Mouse (Mus musculus) kidney, embryonic 14.5 days (tissue): ENCODE measurements around the gene Asic2. TPM values are rescaled to one million over a fixed set of nuclear protein-coding genes. Genes with fewer than 3 reads are reported as not detected.
A peak's percentile ranks its signal among the peaks of the same experiment; 100 is the strongest.

ENCODE experiments used
- ATAC-seq: fragments of 200-750 bp; cut with Nextera tagmentation; 2 replicates; pipeline ENCODE4 v1.8.0; 2017; ENCODE audit warnings: moderate number of reproducible peaks, mild to moderate bottlenecking, moderate TSS enrichment, moderate library complexity; ENCODE audit not compliant: low FRiP score, low TSS enrichment
- H3K27ac ChIP-seq: fragments of 300-500 bp; sonication (generic); 2 replicates; pipeline ENCODE4 v1.5.1; 2014; ENCODE audit warnings: low read depth, mild to moderate bottlenecking, low read length, moderate library complexity, mixed read lengths
- H3K27me3 ChIP-seq: fragments of 300-500 bp; sonication (generic); 2 replicates; pipeline ENCODE4 v1.6.1; 2014; ENCODE audit warnings: mild to moderate bottlenecking, low read length; ENCODE audit not compliant: control insufficient read depth, insufficient read depth
- H3K36me3 ChIP-seq: fragments of 300-500 bp; sonication (generic); 2 replicates; pipeline ENCODE4 v1.6.1; 2014; ENCODE audit warnings: low read length, mixed read lengths; ENCODE audit not compliant: control insufficient read depth, insufficient read depth
- H3K4me1 ChIP-seq: fragments of 300-500 bp; sonication (generic); 2 replicates; pipeline ENCODE4 v1.6.1; 2014; ENCODE audit warnings: low read length, mixed read lengths; ENCODE audit not compliant: control insufficient read depth, insufficient read depth
- H3K4me2 ChIP-seq: fragments of 300-500 bp; sonication (generic); replicated peaks from 2 replicates; pipeline ENCODE4 v1.6.1; 2014; ENCODE audit warnings: low read depth, mild to moderate bottlenecking, low read length
- H3K4me3 ChIP-seq: fragments of 300-500 bp; sonication (generic); 2 replicates; pipeline ENCODE4 v1.5.1; 2014; ENCODE audit warnings: mild to moderate bottlenecking, low read length
- H3K9ac ChIP-seq: fragments of 300-500 bp; sonication (generic); 2 replicates; pipeline ENCODE4 v1.6.1; 2014; ENCODE audit warnings: low read depth, mild to moderate bottlenecking, low read length, moderate library complexity
- H3K9me3 ChIP-seq: fragments of 300-500 bp; sonication (generic); 2 replicates; pipeline ENCODE4 v1.6.1; 2016; ENCODE audit warnings: low read length; ENCODE audit not compliant: control insufficient read depth
- WGBS: fragments of 180-500 bp; shearing (Covaris S2); extraction: QIAGEN DNeasy Blood & Tissue Kit; methylation state at CpG from one replicate; pipeline ENCODE4 v1.1.7; 2014; 5-methylcytosine and 5-hydroxymethylcytosine counted together
- polyA plus RNA-seq: library from polyadenylated mRNA; unstranded; fragments of >200 nt; fragmentation: Nextera tagmentation; extraction: Ambion mirVana; gene quantifications from 2 replicates; pipeline ENCODE4 v1.2.1, GENCODE M21; 2014

The Asic2 gene
- polyA plus RNA-seq, 1 experiment from 2014 or later = 3.4 TPM

DNA sequence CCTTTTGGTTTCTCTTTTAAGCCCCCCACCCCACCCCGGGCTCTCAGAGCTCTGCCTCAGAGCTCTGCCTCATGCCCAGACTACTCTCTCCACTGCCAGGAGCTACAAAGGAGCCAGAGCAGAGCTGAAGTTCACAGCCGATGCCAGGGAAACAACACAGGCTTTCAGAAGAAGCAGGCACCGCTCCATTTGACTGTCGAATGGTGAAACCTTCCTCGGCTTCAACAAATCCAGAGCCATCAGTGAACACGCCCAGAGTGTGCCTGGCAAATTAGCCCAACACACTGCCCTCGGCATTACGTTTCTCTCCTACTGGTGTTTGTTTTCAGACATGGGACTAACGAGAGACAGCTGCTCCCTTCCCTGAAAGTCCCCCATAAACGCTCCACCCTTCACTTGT is 819.8 kb downstream of the Asic2 start:
- Histone ChIP-seq H3K4me3 (no peak overlapping the region), H3K27ac (no peak overlapping the region), H3K9ac (no peak overlapping the region), H3K4me2 (no peak overlapping the region), H3K27me3 (peaks cover 11% of the 10 kb centered on the region), H3K36me3 (no peaks in the 10 kb centered on the region), H3K4me1 (0 out of 2 replicates have a peak, but pooled peaks cover 3% of the 10 kb centered on the region), H3K9me3 (no peaks in the 10 kb centered on the region)
- WGBS = 33% methylated on average over 10 of the region's 10 CpGs
- ATAC-seq = no peak

GRCm38 (mm10) chr11:81146574-81147157 is 821.6 kb downstream of the Asic2 start:
- no peaks in the 10 kb centered on the region for H3K36me3 ChIP-seq
- WGBS = 73% methylated on average over 9 of the region's 9 CpGs
- no peak overlapping the region for H3K4me2 ChIP-seq
- no peaks in the 10 kb centered on the region for H3K4me1 ChIP-seq
- H3K9me3 ChIP-seq = no peaks in the 10 kb centered on the region
- no peak overlapping the region for H3K27ac ChIP-seq
- H3K9ac ChIP-seq = no peak overlapping the region
- H3K27me3 ChIP-seq = peaks cover under 1% of the 10 kb centered on the region; the same call in 1 of the 2 replicates
- ATAC-seq = no peak
- no peak overlapping the region for H3K4me3 ChIP-seq

DNA sequence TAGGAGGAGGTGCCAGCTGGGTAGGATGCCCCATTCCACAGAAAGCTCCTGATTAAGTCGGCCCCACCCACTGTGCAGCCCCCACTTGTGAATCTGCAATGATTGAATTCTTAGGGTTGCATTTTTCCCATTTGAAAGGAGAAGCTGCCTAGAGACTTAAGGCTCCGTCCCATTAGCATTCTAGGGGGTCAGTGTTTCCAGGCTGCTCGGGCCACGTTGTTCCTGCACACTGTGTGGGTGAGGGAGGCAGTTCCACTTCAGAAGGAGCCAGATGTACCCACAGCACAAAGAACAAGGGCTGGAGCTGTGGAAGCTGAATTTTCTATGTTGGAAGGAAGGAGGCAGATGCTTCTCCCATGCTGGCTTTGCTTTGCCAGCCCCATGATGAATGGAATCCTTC is 833.1 kb downstream of the Asic2 start:
- no peak for ATAC-seq
- H3K4me2 ChIP-seq = no peak overlapping the region
- H3K4me3 ChIP-seq = no peak overlapping the region
- no peaks in the 10 kb centered on the region for H3K4me1 ChIP-seq
- H3K9me3 ChIP-seq = no peaks in the 10 kb centered on the region
- no peak overlapping the region for H3K27ac ChIP-seq
- H3K36me3 ChIP-seq = no peaks in the 10 kb centered on the region
- H3K27me3 ChIP-seq = no peaks in the 10 kb centered on the region
- H3K9ac ChIP-seq = no peak overlapping the region
- 63% methylated on average over 4 of the region's 4 CpGs for WGBS

- H3K4me3 ChIP-seq = no peak overlapping the region
- H3K4me2 ChIP-seq = no peak overlapping the region
- no peak overlapping the region for H3K27ac ChIP-seq
- 31% methylated on average over 5 of the region's 5 CpGs for WGBS
- no peaks in the 10 kb centered on the region for H3K27me3 ChIP-seq
- no peak overlapping the region for H3K9ac ChIP-seq
- no peak for ATAC-seq
- no peaks in the 10 kb centered on the region for H3K9me3 ChIP-seq
- no peaks in the 10 kb centered on the region for H3K4me1 ChIP-seq
- no peaks in the 10 kb centered on the region for H3K36me3 ChIP-seq
Observed at GRCm38 (mm10) chr11:81133950-81134349, 834.3 kb downstream of the Asic2 start.

DNA sequence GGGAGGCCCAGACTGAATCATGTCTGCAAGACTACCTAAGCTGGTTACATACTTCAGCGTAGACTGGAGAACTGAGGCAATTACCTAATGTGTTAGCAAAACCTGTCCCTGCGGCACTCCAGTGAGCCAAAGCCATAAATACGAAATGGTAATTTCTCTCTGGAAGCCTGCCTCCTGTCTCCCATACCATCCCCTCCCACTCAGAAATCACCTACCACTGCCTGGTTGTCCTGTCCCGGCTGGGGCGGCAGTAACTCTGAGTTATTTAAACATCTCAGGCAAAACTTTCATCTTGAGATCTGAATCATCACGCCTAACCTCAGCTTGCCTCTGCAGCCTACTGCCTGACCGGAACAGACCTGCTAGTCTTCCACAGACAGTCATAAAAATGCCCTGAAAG is 835.6 kb downstream of the Asic2 start:
- Histone ChIP-seq H3K27me3 (no peaks in the 10 kb centered on the region), H3K27ac (no peak overlapping the region), H3K4me2 (no peak overlapping the region), H3K9ac (no peak overlapping the region), H3K36me3 (no peaks in the 10 kb centered on the region), H3K4me1 (no peaks in the 10 kb centered on the region), H3K9me3 (no peaks in the 10 kb centered on the region), H3K4me3 (no peak overlapping the region)
- ATAC-seq = no peak
- WGBS = 41% methylated on average over 7 of the region's 7 CpGs

DNA sequence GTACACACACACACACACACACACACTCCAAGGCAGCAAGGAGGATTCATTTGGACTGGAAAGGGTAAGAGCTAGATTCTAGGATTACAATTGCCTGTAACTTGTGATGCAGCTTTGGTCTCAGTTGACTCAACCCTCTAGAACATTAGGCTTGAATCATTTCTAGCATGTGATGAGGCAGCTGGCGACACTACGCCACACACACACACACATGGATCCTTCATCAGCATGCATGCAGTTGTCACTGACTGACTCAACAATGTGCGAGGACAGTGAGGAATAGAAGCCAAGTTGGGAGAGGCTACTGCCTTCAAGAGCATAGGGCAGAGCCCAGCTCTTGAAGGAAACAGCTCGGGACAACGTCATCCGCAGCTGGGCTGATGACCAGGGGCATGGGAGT is 843.9 kb downstream of the Asic2 start:
- H3K36me3 ChIP-seq = no peaks in the 10 kb centered on the region
- H3K4me2 ChIP-seq = no peak overlapping the region
- no peak for ATAC-seq
- no peak overlapping the region for H3K27ac ChIP-seq
- no peaks in the 10 kb centered on the region for H3K27me3 ChIP-seq
- peaks cover 9% of the 10 kb centered on the region; the same call in 1 of the 2 replicates for H3K4me1 ChIP-seq
- WGBS = 90% methylated on average over 6 of the region's 6 CpGs
- H3K9ac ChIP-seq = no peak overlapping the region
- no peaks in the 10 kb centered on the region for H3K9me3 ChIP-seq
- no peak overlapping the region for H3K4me3 ChIP-seq

DNA sequence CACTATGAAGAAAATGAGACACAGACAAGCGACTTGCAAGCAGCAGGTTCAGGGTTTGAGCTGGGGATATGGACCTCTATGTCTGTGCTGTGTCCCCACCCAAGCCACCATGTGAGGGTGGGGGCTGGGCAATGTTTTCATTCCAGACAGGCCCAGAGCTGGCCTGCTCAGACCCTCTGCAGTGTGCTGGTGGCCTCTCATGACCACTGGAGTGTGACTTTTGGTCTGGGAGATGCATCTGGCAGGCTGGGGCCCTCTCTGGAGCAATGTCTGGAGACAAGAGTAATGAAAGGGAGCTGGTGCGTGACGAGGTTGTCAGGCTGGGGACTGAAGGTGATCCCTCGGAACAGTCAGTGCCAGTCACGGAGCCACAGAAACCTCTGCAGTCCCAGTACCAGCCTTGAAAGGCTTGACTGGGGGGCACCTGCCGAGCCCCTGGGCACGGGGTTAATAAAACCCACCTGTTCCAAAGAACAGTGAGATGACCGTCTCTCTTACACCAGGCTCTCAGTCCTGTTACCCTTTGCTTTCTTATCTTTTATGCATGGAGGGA is 848.2 kb downstream of the Asic2 start:
- no peaks in the 10 kb centered on the region for H3K9me3 ChIP-seq
- H3K36me3 ChIP-seq = no peaks in the 10 kb centered on the region
- H3K4me2 ChIP-seq = no peak overlapping the region
- no peaks in the 10 kb centered on the region for H3K27me3 ChIP-seq
- 24% methylated on average over 8 of the region's 8 CpGs for WGBS
- H3K4me3 ChIP-seq = no peak overlapping the region
- H3K27ac ChIP-seq = no peak overlapping the region
- peaks cover 9% of the 10 kb centered on the region; the same call in 1 of the 2 replicates for H3K4me1 ChIP-seq
- ATAC-seq = peak; percentile 90
- no peak overlapping the region for H3K9ac ChIP-seq

GRCm38 (mm10) chr11:81118055-81118454 is 850.2 kb downstream of the Asic2 start:
- no peak overlapping the region for H3K27ac ChIP-seq
- H3K4me3 ChIP-seq = no peak overlapping the region
- WGBS = 38% methylated on average over 7 of the region's 7 CpGs
- no peak overlapping the region for H3K9ac ChIP-seq
- no peaks in the 10 kb centered on the region for H3K36me3 ChIP-seq
- no peaks in the 10 kb centered on the region for H3K27me3 ChIP-seq
- no peak for ATAC-seq
- peaks cover 9% of the 10 kb centered on the region; the same call in 1 of the 2 replicates for H3K4me1 ChIP-seq
- no peak overlapping the region for H3K4me2 ChIP-seq
- H3K9me3 ChIP-seq = no peaks in the 10 kb centered on the region

- no peaks in the 10 kb centered on the region for H3K27me3 ChIP-seq
- no peaks in the 10 kb centered on the region for H3K36me3 ChIP-seq
- H3K4me1 ChIP-seq = peaks cover 1% of the 10 kb centered on the region; the same call in 1 of the 2 replicates
- 35% methylated on average over 9 of the region's 9 CpGs for WGBS
- ATAC-seq = no peak
- no peak overlapping the region for H3K4me3 ChIP-seq
- no peaks in the 10 kb centered on the region for H3K9me3 ChIP-seq
- H3K9ac ChIP-seq = no peak overlapping the region
- no peak overlapping the region for H3K27ac ChIP-seq
- H3K4me2 ChIP-seq = no peak overlapping the region
Observed at GRCm38 (mm10) chr11:81115666-81116065, 852.6 kb downstream of the Asic2 start.
